Mouse (Mus musculus) liver, postnatal 0 days (tissue): ENCODE results near the gene Agbl3. TPM values are rescaled to one million over a fixed set of nuclear protein-coding genes. Genes with fewer than 3 reads are reported as not detected.

Experiments
- ATAC-seq: fragments of 200-750 bp; cut with Nextera tagmentation; 2 replicates; pipeline ENCODE4 v1.8.0; 2017; ENCODE audit warnings: mild to moderate bottlenecking, moderate library complexity
- DNase-seq: peaks from one replicate; pipeline ENCODE4 v3.0.0-alpha.2; 2016
- H3K27ac ChIP-seq: fragments of 300-500 bp; sonication (generic); 2 replicates; pipeline ENCODE4 v1.5.1; 2014; ENCODE audit warnings: antibody characterized with exemption, moderate library complexity, mild to moderate bottlenecking, low read depth
- H3K27me3 ChIP-seq: fragments of 300-500 bp; sonication (generic); 2 replicates; pipeline ENCODE4 v1.6.1; 2014; ENCODE audit warnings: low read length, control low read depth, mixed read lengths; ENCODE audit not compliant: insufficient read depth
- H3K36me3 ChIP-seq: fragments of 300-500 bp; sonication (generic); replicated peaks from 2 replicates; pipeline ENCODE4 v1.6.1; 2014; ENCODE audit warnings: mild to moderate bottlenecking, control low read depth, low read length, moderate library complexity, mixed read lengths; ENCODE audit not compliant: insufficient read depth
- H3K4me1 ChIP-seq: fragments of 300-500 bp; sonication (generic); 2 replicates; pipeline ENCODE4 v1.6.1; 2014; ENCODE audit warnings: antibody characterized with exemption, mild to moderate bottlenecking, control low read depth; ENCODE audit not compliant: insufficient read depth
- H3K4me2 ChIP-seq: fragments of 300-500 bp; sonication (generic); 2 replicates; pipeline ENCODE4 v1.6.1; 2014; ENCODE audit warnings: low read depth, mild to moderate bottlenecking, low read length, moderate library complexity, mixed read lengths
- H3K4me3 ChIP-seq: fragments of 300-500 bp; sonication (generic); 2 replicates; pipeline ENCODE4 v1.5.1; 2014; ENCODE audit warnings: low read depth, low read length
- H3K9ac ChIP-seq: fragments of 300-500 bp; sonication (generic); replicated peaks from 2 replicates; pipeline ENCODE4 v1.6.1; 2014; ENCODE audit warnings: mild to moderate bottlenecking, moderate library complexity
- H3K9me3 ChIP-seq: fragments of 300-500 bp; sonication (generic); 2 replicates; pipeline ENCODE4 v1.6.1; 2016; ENCODE audit warnings: mild to moderate bottlenecking, control low read depth, low read length, mixed read lengths
- CTCF ChIP-seq: sonication (generic); IDR thresholded peaks from 2 replicates; pipeline ENCODE4 v1.5.1; 2016; ENCODE audit warnings: antibody characterized with exemption, low read depth
- EP300 ChIP-seq: IDR thresholded peaks from 2 replicates; pipeline ENCODE4 v1.6.1; 2016; ENCODE audit warnings: antibody characterized with exemption, low read depth, mild to moderate bottlenecking
- WGBS: fragments of 180-500 bp; shearing (Covaris S2); extraction: QIAGEN DNeasy Blood & Tissue Kit; methylation state at CpG from one replicate; pipeline ENCODE4 v1.1.7; 2014; ENCODE audit not compliant: insufficient replicate concordance; 5-methylcytosine and 5-hydroxymethylcytosine counted together
- polyA plus RNA-seq: library from polyadenylated mRNA; unstranded; fragments of >200 nt; fragmentation: Nextera tagmentation; extraction: Ambion mirVana; gene quantifications from 2 replicates; pipeline ENCODE4 v1.2.1, GENCODE M21; 2015

Agbl3 gene
- polyA plus RNA-seq, 1 experiment from 2014 or later, result 5.3 TPM

GRCm38 (mm10) chr6:34810651-34811050, 30.4 kb downstream of the Agbl3 start:
- H3K36me3 ChIP-seq, result no peaks in the 10 kb centered on the region
- H3K27ac ChIP-seq, result no peak overlapping the region
- TF ChIP-seq EP300, result no peak
- TF ChIP-seq CTCF, result no peak
- ATAC-seq, result no peak
- H3K4me1 ChIP-seq, result no peaks in the 10 kb centered on the region
- no peak overlapping the region for H3K4me2 ChIP-seq
- no peak overlapping the region for H3K4me3 ChIP-seq
- 43% methylated on average over 4 of the region's 4 CpGs for WGBS
- no peaks in the 10 kb centered on the region for H3K9me3 ChIP-seq
- H3K9ac ChIP-seq, result no peak overlapping the region
- no peak for DNase-seq
- no peaks in the 10 kb centered on the region for H3K27me3 ChIP-seq

GRCm38 (mm10) chr6:34824406-34824805, 44.2 kb downstream of the Agbl3 start:
- TF ChIP-seq EP300 (no peak), CTCF (no peak)
- Histone ChIP-seq H3K9ac (no peak overlapping the region), H3K27me3 (no peaks in the 10 kb centered on the region), H3K4me1 (no peaks in the 10 kb centered on the region), H3K9me3 (no peaks in the 10 kb centered on the region; the same call in 1 of the 2 replicates), H3K4me3 (no peak overlapping the region), H3K27ac (no peak overlapping the region), H3K4me2 (no peak overlapping the region), H3K36me3 (no peaks in the 10 kb centered on the region)
- ATAC-seq (no peak), DNase-seq (no peak)

GRCm38 (mm10) chr6:34832352-34832751, 52.1 kb downstream of the Agbl3 start:
- DNase-seq (no peak), ATAC-seq (no peak)
- Histone ChIP-seq H3K27ac (no peak overlapping the region), H3K36me3 (no peaks in the 10 kb centered on the region), H3K4me1 (no peaks in the 10 kb centered on the region), H3K4me3 (no peak overlapping the region), H3K27me3 (no peaks in the 10 kb centered on the region), H3K4me2 (no peak overlapping the region), H3K9me3 (no peaks in the 10 kb centered on the region), H3K9ac (no peak overlapping the region)
- TF ChIP-seq CTCF, result no peak
- no peak for TF ChIP-seq EP300
- 89% methylated on average over 5 of the region's 5 CpGs for WGBS

- TF ChIP-seq EP300, result no peak
- 0 out of 2 replicates have a peak, but pooled peaks have one; percentile 17 for TF ChIP-seq CTCF
- Histone ChIP-seq H3K4me3 (no peak overlapping the region), H3K27ac (peak overlapping the region; percentile 92), H3K27me3 (no peaks in the 10 kb centered on the region), H3K4me1 (peaks cover 20% of the 10 kb centered on the region), H3K36me3 (no peaks in the 10 kb centered on the region), H3K4me2 (0 out of 2 replicates have a peak overlapping the region, but pooled peaks have one; percentile 74), H3K9me3 (no peaks in the 10 kb centered on the region), H3K9ac (no peak overlapping the region)
- ATAC-seq (no peak), DNase-seq (no peak)
- WGBS, result 73% methylated on average over 11 of the region's 11 CpGs
Measured at GRCm38 (mm10) chr6:34861546-34862053, 81.4 kb downstream of the Agbl3 start.

- DNase-seq, result peak; percentile 31
- WGBS, result 64% methylated on average over 6 of the region's 6 CpGs
Measured at GRCm38 (mm10) chr6:34862381-34862780, 82.1 kb downstream of the Agbl3 start.

GRCm38 (mm10) chr6:34862791-34863403, 82.7 kb downstream of the Agbl3 start, which contains the start of gene Tmem140:
Gene Tmem140 (plus strand): TSS chr6:34863146.
- 10% methylated on average over 11 of the region's 11 CpGs for WGBS
- Histone ChIP-seq H3K9me3 (no peaks in the 10 kb centered on the region), H3K27ac (peak within 1 kb of the TSS; percentile 92), H3K4me2 (peak within 1 kb of the TSS; percentile 74), H3K9ac (peak within 1 kb of the TSS; percentile 66), H3K4me3 (peak within 1 kb of the TSS; percentile 53), H3K36me3 (0 out of 2 replicates have a peak, but pooled peaks cover 2% of the 10 kb centered on the region), H3K27me3 (no peaks in the 10 kb centered on the region), H3K4me1 (peaks cover 33% of the 10 kb centered on the region)
- ATAC-seq (peak; percentile 85), DNase-seq (peak; percentile 55)
- TF ChIP-seq EP300 (peak; percentile 82), CTCF (no peak)

More at GRCm38 (mm10) chr6:34862381-34862780, 82.1 kb downstream of the Agbl3 start:
- peak overlapping the region; percentile 66 for H3K9ac ChIP-seq
- peaks cover 28% of the 10 kb centered on the region for H3K4me1 ChIP-seq
- H3K9me3 ChIP-seq, result no peaks in the 10 kb centered on the region
- peak; percentile 28 for ATAC-seq
- no peaks in the 10 kb centered on the region for H3K27me3 ChIP-seq
- 0 out of 2 replicates have a peak, but pooled peaks cover 2% of the 10 kb centered on the region for H3K36me3 ChIP-seq
- H3K4me2 ChIP-seq, result peak overlapping the region; percentile 74
- peak overlapping the region; percentile 92 for H3K27ac ChIP-seq
- TF ChIP-seq EP300 (no peak), CTCF (no peak)
- H3K4me3 ChIP-seq, result peak overlapping the region; percentile 53
